Mouse (Mus musculus): ENCODE measurements around the gene Mylk4.
A peak's percentile ranks its signal among the peaks of the same experiment; 100 is the strongest.

Gene Mylk4

DNA sequence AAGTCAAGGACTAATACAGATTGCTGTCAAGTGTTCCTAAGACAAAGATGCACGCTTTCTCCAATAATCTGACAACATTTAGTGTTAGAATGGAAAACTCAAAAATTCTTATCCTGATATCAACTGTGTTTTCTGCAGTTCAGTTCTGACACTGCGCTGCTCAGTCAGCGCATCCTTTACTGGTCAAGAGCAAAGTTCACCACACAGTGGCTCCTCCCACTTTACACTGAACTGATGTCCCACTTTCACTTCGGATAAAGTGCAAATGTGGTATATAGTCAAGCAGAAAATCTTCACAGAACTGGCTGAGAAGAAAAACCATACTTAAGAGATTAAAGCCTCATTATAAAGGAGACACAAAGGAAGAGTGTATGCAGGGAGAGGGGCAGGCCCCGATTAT, 11.4 kb upstream of the Mylk4 start:
- DNase-seq: peak; percentile 46

DNA sequence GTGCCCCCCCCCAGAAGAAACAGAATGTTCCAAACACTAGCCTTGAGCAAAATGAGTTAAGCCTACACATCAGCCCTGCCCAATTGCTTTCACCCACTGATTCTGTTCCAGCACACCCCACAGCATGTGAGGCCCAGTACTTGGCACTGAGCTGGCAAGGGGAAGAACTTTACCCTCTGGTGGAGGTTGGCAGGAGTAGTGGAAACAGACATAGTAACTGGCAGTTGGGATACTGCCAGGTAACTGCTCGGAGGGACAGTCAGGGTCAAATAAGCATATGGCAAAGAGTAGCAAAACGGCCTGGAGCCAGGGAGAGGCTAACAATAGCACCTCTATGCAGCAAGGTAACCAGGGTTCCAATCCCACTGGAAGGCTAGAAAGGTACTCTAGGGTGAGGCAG, 10.9 kb upstream of the Mylk4 start:
- peak; percentile 77 for DNase-seq

GRCm38 (mm10) chr13:32789781-32790180, 6.0 kb upstream of the Mylk4 start:
- DNase-seq: no peak

- DNase-seq: no peak
Measured at GRCm38 (mm10) chr13:32787584-32787983, 3.8 kb upstream of the Mylk4 start.

DNA sequence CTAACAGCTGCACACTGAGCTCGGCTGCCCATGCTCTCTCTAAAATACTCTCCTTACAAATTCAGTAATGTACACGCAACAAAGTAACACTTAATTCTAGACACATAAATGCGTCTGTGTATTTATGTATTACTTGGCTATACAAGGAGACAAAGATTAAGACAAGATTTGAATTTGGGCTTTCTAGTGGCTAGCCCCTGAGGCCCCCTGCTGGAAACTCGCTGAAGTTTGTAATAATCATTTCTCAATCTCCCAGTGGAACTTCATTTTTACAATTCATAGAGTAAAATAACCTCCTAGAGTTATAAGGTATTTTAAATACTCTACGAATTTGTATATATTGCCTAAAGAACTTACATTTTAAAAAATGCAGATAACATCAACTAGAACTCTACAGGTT, 699 bp downstream of the Mylk4 start:
- DNase-seq: no peak

DNA sequence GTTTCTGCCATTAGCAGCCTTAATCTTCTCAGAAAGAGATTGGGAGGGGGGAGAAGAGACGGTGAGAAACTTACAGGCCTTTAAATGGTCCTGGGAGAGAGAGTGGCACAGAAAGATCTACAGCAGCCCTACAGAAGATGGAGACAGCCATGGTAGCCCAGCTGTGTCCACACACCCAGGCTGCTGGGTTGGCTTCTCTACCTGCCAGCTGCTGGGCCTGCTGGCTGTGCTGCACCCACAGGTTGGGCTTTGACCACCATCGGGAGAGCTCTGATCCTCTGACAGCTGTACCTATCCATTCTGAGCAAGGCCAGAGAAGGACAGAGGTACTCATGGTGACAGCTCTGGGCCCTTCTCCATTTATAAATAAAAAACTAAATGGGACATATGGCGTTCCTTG, 4.9 kb downstream of the Mylk4 start:
- DNase-seq: no peak

GRCm38 (mm10) chr13:32776350-32776749, 7.4 kb downstream of the Mylk4 start:
- DNase-seq: no peak

DNA sequence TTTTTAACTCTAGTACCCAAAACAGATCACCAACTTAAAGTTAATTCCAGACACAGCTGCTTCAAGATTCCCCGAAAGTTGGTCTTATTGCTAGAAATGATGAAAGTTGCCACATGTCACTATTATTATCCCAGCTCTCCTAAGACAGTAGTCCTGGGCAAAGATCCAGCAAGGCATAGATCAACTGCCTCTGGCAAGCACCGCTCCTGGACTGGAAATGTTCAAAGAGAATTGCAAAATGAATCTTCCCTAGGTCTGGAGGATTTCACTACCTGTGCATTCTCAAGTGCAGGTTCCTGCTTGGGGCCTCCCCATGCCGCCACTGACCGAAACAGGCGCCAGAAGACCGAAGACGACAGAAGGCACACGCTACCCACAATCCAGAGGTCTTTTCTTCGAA, 7.9 kb downstream of the Mylk4 start:
- DNase-seq: no peak

GRCm38 (mm10) chr13:32769960-32770359, 13.8 kb downstream of the Mylk4 start:
- no peak for DNase-seq

DNA sequence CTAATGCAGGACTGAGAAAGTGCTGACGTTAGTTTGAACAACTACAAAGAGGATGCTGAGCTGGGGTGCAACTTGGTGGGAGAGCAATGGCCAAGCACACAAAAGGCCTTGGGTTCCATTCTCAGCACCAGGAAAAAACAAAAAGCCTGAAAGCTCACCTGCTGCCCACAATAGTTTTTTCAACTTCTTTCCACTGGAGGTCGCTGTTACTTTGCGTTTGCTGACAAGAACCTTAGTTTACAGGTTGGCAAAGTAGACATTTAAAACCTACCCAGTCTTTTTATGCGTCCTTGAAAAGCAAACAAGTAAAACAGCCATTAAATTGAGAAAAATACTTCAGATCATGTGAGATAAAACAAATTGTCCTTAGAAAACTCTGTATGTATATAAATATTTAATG, 15.7 kb downstream of the Mylk4 start:
- peak; percentile 24 for DNase-seq

DNA sequence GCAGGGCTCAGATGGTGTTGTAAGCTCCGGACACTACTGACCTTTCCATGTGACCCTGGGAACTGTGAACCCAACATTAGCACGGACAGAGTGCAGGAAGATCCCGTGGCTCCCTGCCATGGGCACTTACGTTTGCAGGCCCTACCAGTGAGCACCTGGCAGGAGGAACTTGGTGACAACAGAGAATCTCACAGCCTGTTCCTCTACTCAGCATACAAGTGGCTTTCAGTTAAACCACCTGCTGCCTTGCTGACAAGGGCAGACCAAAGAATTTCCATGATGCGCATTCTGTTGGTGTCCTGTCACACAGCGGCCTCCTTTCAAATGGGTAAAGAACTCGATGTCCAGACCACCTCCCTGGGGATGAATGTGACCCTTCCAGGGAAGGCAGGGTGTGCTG, 19.3 kb downstream of the Mylk4 start:
- no peak for DNase-seq

DNA sequence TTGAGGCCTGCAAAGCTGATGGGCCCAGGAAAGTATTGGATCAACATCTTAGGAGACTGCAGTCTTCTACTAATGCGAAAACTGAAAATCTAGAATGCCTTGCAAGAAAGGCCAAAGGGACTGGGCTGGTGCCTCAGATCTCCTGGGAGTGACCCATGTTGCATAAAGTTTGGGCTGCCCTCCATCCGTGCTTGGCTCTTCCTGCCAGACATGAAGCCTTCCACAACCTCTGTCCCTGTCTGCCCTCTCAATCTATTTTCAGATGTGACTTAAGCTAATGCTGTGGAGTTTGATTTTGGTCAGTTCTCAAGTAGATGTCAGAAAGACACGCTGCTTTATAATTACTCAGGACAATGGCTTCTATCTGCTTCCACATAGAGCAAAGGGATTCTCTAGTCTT, 20.6 kb downstream of the Mylk4 start:
- no peak for DNase-seq

- DNase-seq: no peak
Measured at GRCm38 (mm10) chr13:32760795-32761194, 23.0 kb downstream of the Mylk4 start.

DNA sequence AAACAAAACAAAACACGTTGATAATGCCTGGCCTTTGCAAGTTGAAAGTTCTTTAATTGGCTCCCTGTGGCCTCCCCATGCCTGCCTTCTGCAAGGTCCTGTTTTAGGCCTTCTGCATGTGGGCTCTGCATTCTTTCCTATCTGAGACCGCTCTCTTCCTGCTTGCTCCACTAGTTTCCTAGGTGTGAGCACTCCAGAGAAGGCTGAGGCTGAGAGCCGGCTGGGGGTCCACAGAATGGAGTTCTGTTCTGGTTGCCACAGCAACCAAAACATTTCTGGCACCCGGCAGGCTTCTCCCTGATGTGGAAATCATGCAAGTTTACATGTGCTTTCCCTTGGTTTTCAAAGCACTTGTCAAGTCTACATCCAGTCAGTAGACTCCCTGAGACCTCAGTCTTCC, 24.7 kb downstream of the Mylk4 start:
- no peak for DNase-seq

DNA sequence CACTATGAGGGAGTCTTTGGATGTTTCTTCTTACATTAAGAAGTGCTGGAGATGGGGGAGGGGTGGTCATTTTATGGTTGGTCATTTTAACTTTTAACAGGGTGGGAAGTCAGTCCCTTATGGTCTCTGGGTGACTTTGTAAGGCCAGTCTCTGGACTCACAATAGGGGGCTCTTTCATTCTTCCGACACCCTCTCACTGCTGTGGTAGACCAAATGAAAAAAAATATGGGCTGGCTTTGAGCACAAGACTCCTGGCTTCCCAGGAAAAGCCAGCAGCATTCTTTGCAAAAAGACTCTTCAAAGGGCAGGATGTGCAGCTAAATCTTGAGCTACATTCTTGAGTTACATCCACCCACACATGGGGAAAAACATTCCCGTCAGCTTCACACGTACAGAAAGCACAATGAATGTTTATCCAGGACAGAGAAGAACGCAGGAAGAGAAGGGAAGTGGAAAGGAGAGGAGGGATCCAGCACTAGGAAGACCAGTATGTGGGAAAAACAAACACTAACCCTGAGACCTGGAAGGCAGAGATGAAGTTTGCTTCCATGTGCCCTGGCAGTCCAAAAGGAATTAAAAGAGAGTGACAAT, 31.6 kb downstream of the Mylk4 start:
- DNase-seq: no peak

DNA sequence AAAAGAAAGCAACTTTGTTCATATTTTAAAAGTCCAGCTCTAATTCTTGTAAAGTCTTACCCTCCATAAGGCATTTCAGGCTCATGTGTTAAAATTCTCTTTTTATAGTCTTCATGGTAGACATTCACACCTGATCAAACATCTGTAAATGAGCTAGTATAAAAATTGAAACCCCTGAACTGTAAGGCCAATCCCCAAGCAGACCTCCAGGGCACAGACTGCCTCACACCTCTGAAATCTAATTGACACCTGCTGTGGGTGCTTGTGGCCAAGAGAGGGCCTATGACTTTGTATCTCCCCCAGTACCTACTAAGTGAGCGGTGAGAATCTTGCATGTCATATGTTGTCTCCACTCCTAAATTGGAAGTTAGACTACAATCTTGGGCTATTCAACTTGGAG, 33.2 kb downstream of the Mylk4 start:
- DNase-seq: no peak

DNA sequence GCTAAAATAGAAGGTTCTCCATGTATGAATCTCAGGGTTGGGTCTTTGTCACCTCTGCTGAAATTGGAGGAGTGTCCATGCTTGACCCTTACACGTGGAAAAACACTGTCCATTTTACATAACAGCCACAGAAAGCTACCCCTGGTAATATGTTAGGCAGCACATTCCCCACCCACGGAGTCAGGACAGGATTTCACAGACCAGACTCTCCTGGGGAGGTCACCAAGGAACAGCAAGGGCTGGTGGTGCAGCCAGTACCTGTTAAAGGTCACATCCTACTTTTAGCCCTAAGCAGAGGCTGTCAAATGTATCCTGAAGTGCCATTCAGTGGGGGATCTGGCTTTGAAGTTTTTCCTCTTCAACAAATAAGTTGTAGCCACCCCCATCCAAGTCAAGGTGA, 35.3 kb downstream of the Mylk4 start:
- DNase-seq: no peak

GRCm38 (mm10) chr13:32741161-32741560, 42.6 kb downstream of the Mylk4 start:
- DNase-seq: no peak

- DNase-seq: no peak
Measured at GRCm38 (mm10) chr13:32731283-32731682, 52.5 kb downstream of the Mylk4 start.

GRCm38 (mm10) chr13:32724606-32725005, 59.1 kb downstream of the Mylk4 start:
- DNase-seq: no peak

GRCm38 (mm10) chr13:32721717-32722116, 62.0 kb downstream of the Mylk4 start:
- no peak for DNase-seq

DNA sequence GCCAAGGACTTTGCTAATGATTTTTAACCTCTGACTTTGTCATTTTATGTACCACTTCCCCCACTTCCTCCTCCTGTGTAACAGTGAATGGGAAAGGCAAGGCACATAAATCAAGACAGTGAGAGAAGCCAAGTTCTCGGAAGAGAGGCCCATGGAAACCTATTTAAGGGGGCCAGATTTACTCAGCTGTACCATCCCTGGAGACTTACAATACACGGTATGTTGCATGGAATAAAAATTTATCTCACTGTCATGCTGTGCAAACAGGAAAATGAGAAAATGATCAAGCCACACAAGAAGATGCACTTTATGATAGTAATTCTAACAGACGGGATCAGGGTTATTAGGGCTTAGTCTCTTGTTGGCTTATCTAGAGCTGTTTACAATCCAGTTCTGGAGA, 64.5 kb downstream of the Mylk4 start:
- DNase-seq: no peak

GRCm38 (mm10) chr13:32717709-32718108, 66.0 kb downstream of the Mylk4 start:
- DNase-seq: no peak

DNA sequence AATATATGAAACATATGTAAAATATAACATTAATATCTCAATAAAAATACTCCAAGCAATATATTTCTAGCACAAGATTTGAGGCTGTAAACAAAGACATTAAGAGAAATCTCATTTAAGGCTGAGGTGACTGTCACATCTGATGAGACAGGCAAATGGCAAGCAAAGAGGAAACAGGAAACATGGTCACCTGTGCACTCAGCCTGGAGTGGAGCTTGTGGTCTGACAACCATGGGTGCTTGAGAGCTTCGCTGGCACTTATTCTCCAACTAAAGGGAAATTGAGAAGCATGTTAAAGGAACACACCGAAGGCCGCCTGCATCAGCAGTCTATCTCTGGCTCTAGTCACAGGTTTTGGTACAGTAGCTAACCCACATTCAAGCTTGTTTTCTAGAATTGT, 71.2 kb downstream of the Mylk4 start:
- no peak for DNase-seq

- no peak for DNase-seq
Measured at GRCm38 (mm10) chr13:32707894-32708293, 75.9 kb downstream of the Mylk4 start.

All from kidney, adult 18-20 months (tissue).